Mouse (Mus musculus): ENCODE measurements at regions not wholly inside any gene's neighbourhood (a gene's known extent, or its start where the extent isn't known, plus 50 kb on each side); places are given as distances from the start of the nearest gene placed in this dataset.

DNA sequence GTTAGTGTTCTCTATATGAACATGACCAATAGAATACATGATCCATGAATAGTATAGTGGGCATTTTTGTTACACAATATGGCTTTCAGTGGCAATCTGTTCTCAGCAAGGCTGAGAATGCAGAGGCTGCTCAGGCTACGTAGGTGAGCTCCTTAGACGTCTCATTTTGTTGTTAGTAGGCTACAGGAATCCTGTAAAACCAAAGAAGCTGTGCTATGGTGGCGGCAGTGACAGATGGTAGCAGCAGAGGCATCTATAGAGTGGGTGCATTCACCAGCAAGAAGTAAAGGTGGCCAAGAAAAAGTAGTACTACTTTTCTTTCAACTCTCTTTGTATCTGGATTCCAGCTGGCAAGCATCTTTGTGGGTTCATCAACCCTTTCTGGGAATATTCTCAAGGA, 469.8 kb upstream of the Pappa start:
- Histone ChIP-seq H3K4me3 (replicated peaks in 1 of 3; ENCODE audit: low read depth in 2 of 3, low read length in 2 of 3, poor library complexity in 1 of 3) (no peak overlapping the region), H3K36me3 (replicated peaks in 1 of 2; ENCODE audit: control insufficient read depth in 1 of 2, insufficient read depth in 1 of 2, low read length in 1 of 2) (no peaks in the 10 kb centered on the region), H3K4me1 (ENCODE audit: control insufficient read depth in 1 of 2, insufficient read depth in 2 of 2) (no peaks in the 10 kb centered on the region), H3K9ac (ENCODE audit: insufficient read depth, low read depth) (no peak overlapping the region), H3K79me2 (replicated peaks; ENCODE audit: control insufficient read depth, extremely low read depth, insufficient read depth, poor library complexity, severe bottlenecking) (no peaks in the 10 kb centered on the region), H3K27me3 (replicated peaks) (no peaks in the 10 kb centered on the region), H3K4me2 (ENCODE audit: insufficient read depth, low read depth, poor library complexity, severe bottlenecking) (no peak overlapping the region), H3K27ac (ENCODE audit: insufficient read depth, low read depth) (no peak overlapping the region), H3K9me3 (replicated peaks; ENCODE audit: low read length) (no peaks in the 10 kb centered on the region)
- dilution Hi-C loops (cut with MboI; ENCODE audit: extremely low pct_ligation_motif_present, extremely low pct_unique_long_range_greater_than_20kb, low sequenced_read_pairs) (no loop called here), in situ Hi-C loops (cut with MboI; ENCODE audit: low pct_ligation_motif_present, low pct_unique_long_range_greater_than_20kb, low sequenced_read_pairs) (no loop called here)
- no peak for TF ChIP-seq MAZ (IDR thresholded peaks at IDR 0.05; ENCODE audit: low read depth, low read length)
- no peak for TF ChIP-seq UBTF (IDR thresholded peaks at IDR 0.05; ENCODE audit: low read depth, low read length)
- TF ChIP-seq NELFE (IDR thresholded peaks at IDR 0.05; ENCODE audit: low read depth, low read length): no peak
- TF ChIP-seq MXI1 (IDR thresholded peaks at IDR 0.05; ENCODE audit: low read depth, low read length): no peak
- TF ChIP-seq MYC (IDR thresholded peaks at IDR 0.05; ENCODE audit: low read depth, low read length): no peak
- no peak for DNase-seq (ENCODE audit: extremely low read depth)

DNA sequence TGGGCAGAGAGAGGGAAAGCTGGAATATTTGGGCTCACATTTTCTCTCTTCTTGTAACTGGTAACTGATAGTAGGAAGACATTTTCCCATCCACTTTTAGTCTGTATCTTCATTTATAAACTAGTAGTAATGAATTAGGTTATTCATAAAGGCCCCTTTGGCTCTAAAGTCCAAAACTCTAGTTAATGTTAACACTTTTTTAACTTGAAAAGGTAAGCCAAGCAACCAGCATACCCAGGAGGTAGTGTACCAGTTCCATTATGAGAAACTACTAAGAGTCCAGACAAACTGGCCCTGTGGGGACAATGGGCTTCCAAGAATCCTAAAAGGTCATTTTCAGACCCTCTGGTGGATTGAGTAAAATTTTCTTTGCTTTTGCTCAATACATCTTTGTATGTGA, 468.4 kb upstream of the Pappa start:
- Histone ChIP-seq H3K4me1 (ENCODE audit: control insufficient read depth in 1 of 2, insufficient read depth in 2 of 2) (no peaks in the 10 kb centered on the region), H3K9ac (ENCODE audit: insufficient read depth, low read depth) (no peak overlapping the region), H3K36me3 (replicated peaks in 1 of 2; ENCODE audit: control insufficient read depth in 1 of 2, insufficient read depth in 1 of 2, low read length in 1 of 2) (no peaks in the 10 kb centered on the region), H3K4me2 (ENCODE audit: insufficient read depth, low read depth, poor library complexity, severe bottlenecking) (no peak overlapping the region), H3K27ac (ENCODE audit: insufficient read depth, low read depth) (no peak overlapping the region), H3K79me2 (replicated peaks; ENCODE audit: control insufficient read depth, extremely low read depth, insufficient read depth, poor library complexity, severe bottlenecking) (no peaks in the 10 kb centered on the region), H3K27me3 (replicated peaks) (no peaks in the 10 kb centered on the region), H3K4me3 (replicated peaks in 1 of 3; ENCODE audit: low read depth in 2 of 3, low read length in 2 of 3, poor library complexity in 1 of 3) (no peak overlapping the region), H3K9me3 (replicated peaks; ENCODE audit: low read length) (no peaks in the 10 kb centered on the region)
- DNase-seq (ENCODE audit: extremely low read depth): no peak
- in situ Hi-C loops (cut with MboI; ENCODE audit: low pct_ligation_motif_present, low pct_unique_long_range_greater_than_20kb, low sequenced_read_pairs): no loop called here
- no peak for TF ChIP-seq POLR2AphosphoS2 (IDR thresholded peaks at IDR 0.05; ENCODE audit: low read depth, low read length)
- no peak for TF ChIP-seq NRF1 (IDR thresholded peaks at IDR 0.05; ENCODE audit: low read depth, low read length)
- no peak for TF ChIP-seq CHD1 (IDR thresholded peaks at IDR 0.05; ENCODE audit: low read depth, low read length)
- no peak for TF ChIP-seq USF2 (conservative IDR thresholded peaks at IDR 0.05; ENCODE audit: low read depth, low read length)
- TF ChIP-seq ZC3H11A (IDR thresholded peaks at IDR 0.05; ENCODE audit: low read depth, low read length): no peak
- TF ChIP-seq EP300 (IDR thresholded peaks at IDR 0.05; ENCODE audit: low read length): no peak
- TF ChIP-seq SIN3A (IDR thresholded peaks at IDR 0.05; ENCODE audit: low read length): no peak
- no peak for TF ChIP-seq GABPA (IDR thresholded peaks at IDR 0.05; ENCODE audit: insufficient replicate concordance, low read depth, low read length)
- TF ChIP-seq PAX5 (IDR thresholded peaks at IDR 0.05; ENCODE audit: low read length): no peak
- TF ChIP-seq UBTF (IDR thresholded peaks at IDR 0.05; ENCODE audit: low read depth, low read length): no peak
- TF ChIP-seq ETS1 (conservative IDR thresholded peaks at IDR 0.05; ENCODE audit: low read depth, low read length): no peak
- TF ChIP-seq HCFC1 (IDR thresholded peaks at IDR 0.05; ENCODE audit: low read depth, low read length): no peak
- TF ChIP-seq JUND (conservative IDR thresholded peaks at IDR 0.05; ENCODE audit: low read depth, low read length): no peak
- TF ChIP-seq MEF2A (IDR thresholded peaks at IDR 0.05; ENCODE audit: borderline replicate concordance, low read depth, low read length): no peak
- TF ChIP-seq MYC (IDR thresholded peaks at IDR 0.05; ENCODE audit: low read depth, low read length): no peak
- TF ChIP-seq CHD2 (IDR thresholded peaks at IDR 0.05; ENCODE audit: low read length): no peak
- no peak for TF ChIP-seq ZKSCAN1 (IDR thresholded peaks at IDR 0.05; ENCODE audit: borderline replicate concordance, low read depth, low read length)
- TF ChIP-seq TBP (conservative IDR thresholded peaks at IDR 0.05; ENCODE audit: low read depth, low read length): no peak
- TF ChIP-seq E2F4 (IDR thresholded peaks at IDR 0.05; ENCODE audit: insufficient replicate concordance, low read depth, low read length): no peak
- TF ChIP-seq IRF4 (IDR thresholded peaks at IDR 0.05; ENCODE audit: low read depth, low read length): no peak
- dilution Hi-C loops (cut with MboI; ENCODE audit: extremely low pct_ligation_motif_present, extremely low pct_unique_long_range_greater_than_20kb, low sequenced_read_pairs): no loop called here
